Mouse (Mus musculus): ENCODE results near the gene Emd.

DNA sequence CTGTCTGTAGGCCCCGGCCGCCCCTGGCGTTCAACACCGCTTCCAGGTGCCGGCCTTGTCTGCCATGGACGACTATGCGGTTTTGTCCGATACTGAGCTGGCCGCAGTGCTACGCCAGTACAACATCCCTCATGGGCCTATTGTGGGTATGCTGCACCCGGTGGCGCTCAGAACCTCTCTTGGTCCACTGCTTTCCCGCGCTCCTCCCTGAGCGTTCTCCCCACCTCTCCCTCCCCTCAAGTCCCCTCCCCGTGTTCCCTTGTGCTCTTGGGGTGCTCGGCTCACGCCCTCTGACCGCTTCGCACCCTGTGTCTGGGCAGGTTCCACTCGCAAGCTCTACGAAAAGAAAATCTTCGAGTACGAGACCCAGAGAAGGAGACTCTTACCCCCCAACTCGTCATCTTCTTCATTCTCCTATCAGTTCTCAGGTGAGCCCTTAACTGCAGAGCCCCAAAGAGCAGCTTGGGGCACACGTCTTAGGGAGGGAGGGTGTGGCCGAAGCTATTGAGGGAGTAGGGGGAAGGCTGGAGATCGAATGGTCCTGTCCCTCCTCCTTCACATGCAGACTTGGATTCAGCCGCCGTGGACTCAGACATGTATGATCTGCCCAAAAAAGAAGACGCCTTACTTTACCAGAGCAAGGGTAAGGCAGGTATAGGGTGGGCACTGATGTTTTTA lies 540 bp downstream of the Emd start:
- peak; percentile 17; the same call in 1 of the 2 replicates for TF ChIP-seq CTCF (IDR thresholded peaks at IDR 0.05; ENCODE audit: low read depth)
- no peak for TF ChIP-seq EP300 (IDR thresholded peaks at IDR 0.05; ENCODE audit: low read depth)

Measured in liver, embryonic 14.5 days (tissue).